Mouse (Mus musculus) neural tube, embryonic 15.5 days (tissue): ENCODE measurements at regions not wholly inside any gene's neighbourhood (a gene's known extent, or its start where the extent isn't known, plus 50 kb on each side); places are given as distances from the start of the nearest gene placed in this dataset.

ENCODE experiments used
- ATAC-seq: fragments of 200-750 bp; cut with Nextera tagmentation; 2 replicates; pipeline ENCODE4 v1.8.0; 2017; ENCODE audit warnings: mild to moderate bottlenecking, moderate TSS enrichment, moderate library complexity; ENCODE audit not compliant: low FRiP score
- H3K27ac ChIP-seq: fragments of 300-500 bp; sonication (generic); replicated peaks from 2 replicates; pipeline ENCODE4 v1.5.1; 2015; ENCODE audit warnings: mild to moderate bottlenecking, inconsistent platforms
- H3K27me3 ChIP-seq: fragments of 300-500 bp; sonication (generic); replicated peaks from 2 replicates; pipeline ENCODE4 v1.6.1; 2015; ENCODE audit warnings: inconsistent platforms
- H3K36me3 ChIP-seq: fragments of 300-500 bp; sonication (generic); 2 replicates; pipeline ENCODE4 v1.6.1; 2015; ENCODE audit warnings: inconsistent platforms
- H3K4me1 ChIP-seq: fragments of 300-500 bp; sonication (generic); 2 replicates; pipeline ENCODE4 v1.6.1; 2015; ENCODE audit warnings: inconsistent platforms
- H3K4me2 ChIP-seq: fragments of 300-500 bp; sonication (generic); 2 replicates; pipeline ENCODE4 v1.6.1; 2015; ENCODE audit warnings: inconsistent platforms, mild to moderate bottlenecking, moderate library complexity
- H3K4me3 ChIP-seq: fragments of 300-500 bp; sonication (generic); replicated peaks from 2 replicates; pipeline ENCODE4 v1.5.1; 2015; ENCODE audit warnings: mild to moderate bottlenecking, inconsistent platforms
- H3K9ac ChIP-seq: fragments of 300-500 bp; sonication (generic); replicated peaks from 2 replicates; pipeline ENCODE4 v1.6.1; 2015; ENCODE audit warnings: mild to moderate bottlenecking, inconsistent platforms
- H3K9me3 ChIP-seq: fragments of 300-500 bp; sonication (generic); replicated peaks from 2 replicates; pipeline ENCODE4 v1.6.1; 2016; ENCODE audit warnings: inconsistent platforms
- WGBS: fragments of 180-500 bp; shearing (Covaris S2); methylation state at CpG from one replicate; pipeline ENCODE4 v1.1.7; 2015; ENCODE audit warnings: mixed read lengths; 5-methylcytosine and 5-hydroxymethylcytosine counted together

DNA sequence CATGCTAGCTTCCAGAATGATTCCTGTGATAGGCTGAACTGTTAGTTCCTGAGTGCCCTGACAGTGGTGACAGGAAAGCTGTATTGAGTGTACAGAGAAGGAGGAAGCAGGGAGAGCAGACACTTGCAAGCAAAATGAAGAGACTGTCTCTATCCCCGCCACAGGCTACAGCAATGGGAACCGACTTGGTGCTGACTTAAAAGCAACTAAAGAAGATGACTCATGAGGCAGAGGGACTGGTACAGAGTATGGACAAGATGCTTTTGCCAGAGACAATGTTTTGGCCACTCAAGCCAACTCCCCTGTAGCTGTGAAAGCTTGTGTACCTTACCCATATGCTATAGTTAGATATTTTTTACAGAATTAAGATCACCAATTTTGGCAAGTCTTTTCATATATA lies 4773.0 kb downstream of the 9330182O14Rik start:
- Histone ChIP-seq H3K27ac (no peak overlapping the region), H3K9me3 (no peaks in the 10 kb centered on the region), H3K4me3 (no peak overlapping the region), H3K36me3 (no peaks in the 10 kb centered on the region), H3K27me3 (no peaks in the 10 kb centered on the region), H3K9ac (no peak overlapping the region), H3K4me2 (no peak overlapping the region), H3K4me1 (no peaks in the 10 kb centered on the region)
- WGBS, result 83% methylated on average over 2 of the region's 2 CpGs
- no peak for ATAC-seq

GRCm38 (mm10) chr15:44913434-44913833 lies 4779.3 kb downstream of the 9330182O14Rik start:
- no peak overlapping the region for H3K4me2 ChIP-seq
- no peaks in the 10 kb centered on the region for H3K4me1 ChIP-seq
- no peak overlapping the region for H3K9ac ChIP-seq
- 87% methylated on average over 7 of the region's 7 CpGs for WGBS
- no peak overlapping the region for H3K4me3 ChIP-seq
- ATAC-seq, result no peak
- H3K9me3 ChIP-seq, result no peaks in the 10 kb centered on the region
- H3K27ac ChIP-seq, result no peak overlapping the region
- H3K36me3 ChIP-seq, result no peaks in the 10 kb centered on the region
- H3K27me3 ChIP-seq, result no peaks in the 10 kb centered on the region

- no peak overlapping the region for H3K4me2 ChIP-seq
- WGBS, result 80% methylated on average over 2 of the region's 2 CpGs
- no peak overlapping the region for H3K27ac ChIP-seq
- no peak overlapping the region for H3K4me3 ChIP-seq
- H3K36me3 ChIP-seq, result no peaks in the 10 kb centered on the region
- no peak overlapping the region for H3K9ac ChIP-seq
- H3K27me3 ChIP-seq, result no peaks in the 10 kb centered on the region
- ATAC-seq, result no peak
- H3K4me1 ChIP-seq, result no peaks in the 10 kb centered on the region
- no peaks in the 10 kb centered on the region for H3K9me3 ChIP-seq
These were observed 4780.8 kb downstream of the 9330182O14Rik start for GRCm38 (mm10) chr15:44915005-44915404.

- Histone ChIP-seq H3K9me3 (no peaks in the 10 kb centered on the region), H3K27me3 (no peaks in the 10 kb centered on the region), H3K27ac (no peak overlapping the region), H3K4me2 (no peak overlapping the region), H3K36me3 (no peaks in the 10 kb centered on the region), H3K9ac (no peak overlapping the region), H3K4me1 (no peaks in the 10 kb centered on the region), H3K4me3 (no peak overlapping the region)
- 88% methylated on average over 1 of the region's 1 CpGs for WGBS
- no peak for ATAC-seq
These were observed 4782.3 kb downstream of the 9330182O14Rik start for GRCm38 (mm10) chr15:44916479-44916878.

- Histone ChIP-seq H3K9me3 (no peaks in the 10 kb centered on the region), H3K36me3 (no peaks in the 10 kb centered on the region), H3K27me3 (no peaks in the 10 kb centered on the region), H3K4me2 (no peak overlapping the region), H3K4me3 (no peak overlapping the region), H3K9ac (no peak overlapping the region), H3K27ac (no peak overlapping the region), H3K4me1 (no peaks in the 10 kb centered on the region)
- 81% methylated on average over 1 of the region's 1 CpGs for WGBS
- ATAC-seq, result no peak
These were observed 4790.5 kb downstream of the 9330182O14Rik start for GRCm38 (mm10) chr15:44924686-44925085.

GRCm38 (mm10) chr15:44927058-44927457 lies 4792.9 kb downstream of the 9330182O14Rik start:
- Histone ChIP-seq H3K27me3 (no peaks in the 10 kb centered on the region), H3K4me3 (no peak overlapping the region), H3K36me3 (no peaks in the 10 kb centered on the region), H3K9ac (no peak overlapping the region), H3K27ac (no peak overlapping the region), H3K4me1 (no peaks in the 10 kb centered on the region), H3K4me2 (no peak overlapping the region), H3K9me3 (no peaks in the 10 kb centered on the region)
- WGBS, result 81% methylated on average over 3 of the region's 3 CpGs
- ATAC-seq, result no peak

GRCm38 (mm10) chr15:44948626-44949025 lies 4814.5 kb downstream of the 9330182O14Rik start:
- H3K27ac ChIP-seq, result no peak overlapping the region
- H3K4me1 ChIP-seq, result no peaks in the 10 kb centered on the region
- WGBS, result 90% methylated on average over 4 of the region's 4 CpGs
- H3K36me3 ChIP-seq, result no peaks in the 10 kb centered on the region
- no peak overlapping the region for H3K4me2 ChIP-seq
- H3K9me3 ChIP-seq, result no peaks in the 10 kb centered on the region
- H3K27me3 ChIP-seq, result no peaks in the 10 kb centered on the region
- no peak overlapping the region for H3K4me3 ChIP-seq
- ATAC-seq, result no peak
- no peak overlapping the region for H3K9ac ChIP-seq

GRCm38 (mm10) chr15:44950952-44951642 lies 4816.9 kb downstream of the 9330182O14Rik start:
- 94% methylated on average over 7 of the region's 7 CpGs for whole genome bisulfite sequencing

More at GRCm38 (mm10) chr15:44950952-44951642, 4816.9 kb downstream of the 9330182O14Rik start:
- H3K4me3 ChIP-seq, result no peak overlapping the region
- H3K36me3 ChIP-seq, result no peaks in the 10 kb centered on the region
- peak; percentile 35; the same call in 1 of the 2 replicates for ATAC-seq
- no peaks in the 10 kb centered on the region for H3K27me3 ChIP-seq
- H3K9me3 ChIP-seq, result no peaks in the 10 kb centered on the region
- H3K4me2 ChIP-seq, result no peak overlapping the region
- no peak overlapping the region for H3K27ac ChIP-seq
- H3K4me1 ChIP-seq, result no peaks in the 10 kb centered on the region
- H3K9ac ChIP-seq, result no peak overlapping the region
